Mouse (Mus musculus): Measurements from ENCODE around the gene Olfr314.
"Not testable (repeated sequence)": the region's sequence is repeated elsewhere in the genome, so short reads cannot be mapped to it uniquely, and the experiment has no call there.

Gene Olfr314

GRCm38 (mm10) chr11:58782480-58783089 is at the start of gene Olfr314:
TSS of gene Olfr314 (plus strand) at chr11:58782952.
- DNase-seq (ENCODE audit: low spot score in 2 of 2) = no peak

GRCm38 (mm10) chr11:58733372-58733771 is 49.4 kb upstream of the Olfr314 start:
- no peak for DNase-seq (ENCODE audit: low spot score in 2 of 2)

GRCm38 (mm10) chr11:58738792-58739262 is 43.9 kb upstream of the Olfr314 start, which contains the start of gene Olfr317:
TSS of gene Olfr317 (minus strand) at chr11:58739212.
- no peak for DNase-seq (ENCODE audit: low spot score in 2 of 2)

GRCm38 (mm10) chr11:58751096-58751495 is 31.7 kb upstream of the Olfr314 start:
- DNase-seq (ENCODE audit: low spot score in 2 of 2) = not testable (repeated sequence)

- no peak for DNase-seq (ENCODE audit: low spot score in 2 of 2)
Observed at GRCm38 (mm10) chr11:58752434-58752833, 30.3 kb upstream of the Olfr314 start, which contains the start of gene Olfr316. TSS of gene Olfr316 (plus strand) at chr11:58752734.

GRCm38 (mm10) chr11:58772888-58773287 is 9.9 kb upstream of the Olfr314 start, which contains the start of gene Olfr315:
TSS of gene Olfr315 (plus strand) at chr11:58773188.
- DNase-seq (ENCODE audit: low spot score in 2 of 2) = no peak

- peak in 1 of 2 experiments; percentile 20 for DNase-seq (ENCODE audit: low spot score in 2 of 2)
Observed at GRCm38 (mm10) chr11:58784182-58784581, 1.4 kb downstream of the Olfr314 start.

- no peak for DNase-seq (ENCODE audit: low spot score in 2 of 2)
Observed at GRCm38 (mm10) chr11:58787651-58788050, 4.9 kb downstream of the Olfr314 start.

- DNase-seq (ENCODE audit: low spot score in 2 of 2) = no peak
Observed at GRCm38 (mm10) chr11:58788346-58788745, 5.6 kb downstream of the Olfr314 start.

- peak in 1 of 2 experiments; percentile 49 for DNase-seq (ENCODE audit: low spot score in 2 of 2)
Observed at GRCm38 (mm10) chr11:58789532-58789931, 6.8 kb downstream of the Olfr314 start.

- DNase-seq (ENCODE audit: low spot score in 2 of 2) = no peak
Observed at GRCm38 (mm10) chr11:58790053-58790452, 7.3 kb downstream of the Olfr314 start.

- DNase-seq (ENCODE audit: low spot score in 2 of 2) = no peak
Observed at GRCm38 (mm10) chr11:58790646-58791045, 7.9 kb downstream of the Olfr314 start.

- no peak for DNase-seq (ENCODE audit: low spot score in 2 of 2)
Observed at GRCm38 (mm10) chr11:58795856-58796255, 13.1 kb downstream of the Olfr314 start.

GRCm38 (mm10) chr11:58796850-58797249 is 14.1 kb downstream of the Olfr314 start:
- no peak for DNase-seq (ENCODE audit: low spot score in 2 of 2)

- DNase-seq (ENCODE audit: low spot score in 2 of 2) = no peak
Observed at GRCm38 (mm10) chr11:58799747-58800146, 17.0 kb downstream of the Olfr314 start.

- no peak for DNase-seq (ENCODE audit: low spot score in 2 of 2)
Observed at GRCm38 (mm10) chr11:58801558-58802228, 18.9 kb downstream of the Olfr314 start, which contains the start of gene Fam183b. TSS of gene Fam183b (minus strand) at chr11:58801960.

- DNase-seq (ENCODE audit: low spot score in 2 of 2) = no peak
Observed at GRCm38 (mm10) chr11:58803871-58804270, 21.1 kb downstream of the Olfr314 start.

- DNase-seq (ENCODE audit: low spot score in 2 of 2) = no peak
Observed at GRCm38 (mm10) chr11:58804393-58804792, 21.6 kb downstream of the Olfr314 start.

GRCm38 (mm10) chr11:58812001-58812400 is 29.2 kb downstream of the Olfr314 start:
- DNase-seq (ENCODE audit: low spot score in 2 of 2) = no peak

GRCm38 (mm10) chr11:58814700-58815099 is 31.9 kb downstream of the Olfr314 start, which contains the start of gene Olfr313:
TSS of gene Olfr313 (plus strand) at chr11:58815000.
- DNase-seq (ENCODE audit: low spot score in 2 of 2) = not testable (repeated sequence)

- DNase-seq (ENCODE audit: low spot score in 2 of 2) = no peak
Observed at GRCm38 (mm10) chr11:58815676-58816075, 32.9 kb downstream of the Olfr314 start.

- DNase-seq (ENCODE audit: low spot score in 2 of 2) = not testable (repeated sequence)
Observed at GRCm38 (mm10) chr11:58828937-58829336, 46.2 kb downstream of the Olfr314 start, which contains the start of gene Olfr312. TSS of gene Olfr312 (plus strand) at chr11:58829237.

GRCm38 (mm10) chr11:58829764-58830163 is 47.0 kb downstream of the Olfr314 start:
- no peak for DNase-seq (ENCODE audit: low spot score in 2 of 2)

Measured in spleen, postnatal 4 days (tissue).